Mouse (Mus musculus) cortical plate, adult 2 months (tissue): ENCODE results near the gene Msi2.

ENCODE experiments used
- CTCF ChIP-seq: fragments of 200-500 bp; IDR thresholded peaks from 2 replicates; pipeline ENCODE4 v1.5.1; 2011; ENCODE audit warnings: mild to moderate bottlenecking, control low read depth, low read length; ENCODE audit not compliant: insufficient read depth; ENCODE audit errors: extremely low read depth
- POLR2A ChIP-seq: fragments of 200-500 bp; IDR thresholded peaks from 2 replicates; pipeline ENCODE4 v1.6.1; 2011; ENCODE audit warnings: mild to moderate bottlenecking, low read length, control low read depth; ENCODE audit not compliant: insufficient read depth; ENCODE audit errors: extremely low read depth

GRCm38 (mm10) chr11:88404247-88404677, 314.1 kb downstream of the Msi2 start:
- TF ChIP-seq POLR2A (no peak), CTCF (no peak)
